Mouse (Mus musculus): ENCODE results near the gene Shroom4. TPM values are rescaled to one million over a fixed set of nuclear protein-coding genes. Genes with fewer than 3 reads are reported as not detected.

Shroom4 gene
- total and polyA plus RNA-seq, 3 experiments, result 0.05 TPM; not detected in 2

GRCm38 (mm10) chrX:6574511-6574910 is 174.9 kb downstream of the Shroom4 start:
- DNase-seq (ENCODE audit: low spot score) (no peak), ATAC-seq (ENCODE audit: extremely low read depth, insufficient number of reproducible peaks, low FRiP score, poor library complexity, severe bottlenecking) (no peak)
- TF ChIP-seq TAL1 (conservative IDR thresholded peaks at IDR 0.05; ENCODE audit: low read depth, low read length) (no peak), CTCF (IDR thresholded peaks at IDR 0.05; ENCODE audit: low read depth, low read length) (no peak), POLR2AphosphoS5 (IDR thresholded peaks at IDR 0.05; ENCODE audit: insufficient replicate concordance, low read depth, low read length) (no peak), GATA2 (IDR thresholded peaks at IDR 0.05; ENCODE audit: borderline replicate concordance, low read depth, low read length) (no peak), GATA1 (IDR thresholded peaks at IDR 0.05; ENCODE audit: borderline replicate concordance, low read length) (no peak)
- no peaks in the 10 kb centered on the region for H3K36me3 ChIP-seq (replicated peaks)
- no peaks in the 10 kb centered on the region for H3K4me1 ChIP-seq (ENCODE audit: insufficient read depth, low read depth, low read length)
- no peak overlapping the region for H3K4me3 ChIP-seq (ENCODE audit: low read depth, low read length)
- H3K9me3 ChIP-seq (replicated peaks), result no peaks in the 10 kb centered on the region
- H3K27me3 ChIP-seq (ENCODE audit: insufficient read depth, low read length), result no peaks in the 10 kb centered on the region

GRCm38 (mm10) chrX:6577001-6577400 is 177.3 kb downstream of the Shroom4 start:
- no peaks in the 10 kb centered on the region for H3K9me3 ChIP-seq (replicated peaks)
- no peaks in the 10 kb centered on the region for H3K4me1 ChIP-seq (ENCODE audit: insufficient read depth, low read depth, low read length)
- H3K27me3 ChIP-seq (ENCODE audit: insufficient read depth, low read length), result no peaks in the 10 kb centered on the region
- no peak for ATAC-seq (ENCODE audit: extremely low read depth, insufficient number of reproducible peaks, low FRiP score, poor library complexity, severe bottlenecking)
- TF ChIP-seq GATA1 (IDR thresholded peaks at IDR 0.05; ENCODE audit: borderline replicate concordance, low read length) (no peak), POLR2AphosphoS5 (IDR thresholded peaks at IDR 0.05; ENCODE audit: insufficient replicate concordance, low read depth, low read length) (no peak), TAL1 (conservative IDR thresholded peaks at IDR 0.05; ENCODE audit: low read depth, low read length) (no peak), GATA2 (IDR thresholded peaks at IDR 0.05; ENCODE audit: borderline replicate concordance, low read depth, low read length) (no peak)
- DNase-seq (ENCODE audit: low spot score), result no peak
- no peaks in the 10 kb centered on the region for H3K36me3 ChIP-seq (replicated peaks)
- H3K4me3 ChIP-seq (ENCODE audit: low read depth, low read length), result no peak overlapping the region

- Histone ChIP-seq H3K4me1 (ENCODE audit: insufficient read depth, low read depth, low read length) (no peaks in the 10 kb centered on the region), H3K4me3 (ENCODE audit: low read depth, low read length) (no peak overlapping the region), H3K27me3 (ENCODE audit: insufficient read depth, low read length) (no peaks in the 10 kb centered on the region), H3K36me3 (replicated peaks) (no peaks in the 10 kb centered on the region), H3K9me3 (replicated peaks) (no peaks in the 10 kb centered on the region)
- no peak for ATAC-seq (ENCODE audit: extremely low read depth, insufficient number of reproducible peaks, low FRiP score, poor library complexity, severe bottlenecking)
- DNase-seq (ENCODE audit: low spot score), result no peak
- TF ChIP-seq POLR2AphosphoS5 (IDR thresholded peaks at IDR 0.05; ENCODE audit: insufficient replicate concordance, low read depth, low read length), result no peak
- no peak for TF ChIP-seq CTCF (IDR thresholded peaks at IDR 0.05; ENCODE audit: low read depth, low read length)
- TF ChIP-seq GATA1 (IDR thresholded peaks at IDR 0.05; ENCODE audit: borderline replicate concordance, low read length), result no peak
- TF ChIP-seq GATA2 (IDR thresholded peaks at IDR 0.05; ENCODE audit: borderline replicate concordance, low read depth, low read length), result no peak
Measured at GRCm38 (mm10) chrX:6580671-6581070, 181.0 kb downstream of the Shroom4 start.

GRCm38 (mm10) chrX:6581181-6581580 is 181.5 kb downstream of the Shroom4 start:
- no peaks in the 10 kb centered on the region for H3K9me3 ChIP-seq (replicated peaks)
- no peaks in the 10 kb centered on the region for H3K36me3 ChIP-seq (replicated peaks)
- DNase-seq (ENCODE audit: low spot score), result no peak
- no peak for ATAC-seq (ENCODE audit: extremely low read depth, insufficient number of reproducible peaks, low FRiP score, poor library complexity, severe bottlenecking)
- no peaks in the 10 kb centered on the region for H3K4me1 ChIP-seq (ENCODE audit: insufficient read depth, low read depth, low read length)
- H3K4me3 ChIP-seq (ENCODE audit: low read depth, low read length), result no peak overlapping the region
- TF ChIP-seq CTCF (IDR thresholded peaks at IDR 0.05; ENCODE audit: low read depth, low read length) (no peak), POLR2AphosphoS5 (IDR thresholded peaks at IDR 0.05; ENCODE audit: insufficient replicate concordance, low read depth, low read length) (no peak), GATA1 (IDR thresholded peaks at IDR 0.05; ENCODE audit: borderline replicate concordance, low read length) (no peak), GATA2 (IDR thresholded peaks at IDR 0.05; ENCODE audit: borderline replicate concordance, low read depth, low read length) (no peak), TAL1 (conservative IDR thresholded peaks at IDR 0.05; ENCODE audit: low read depth, low read length) (no peak)
- no peaks in the 10 kb centered on the region for H3K27me3 ChIP-seq (ENCODE audit: insufficient read depth, low read length)

- Histone ChIP-seq H3K36me3 (replicated peaks) (no peaks in the 10 kb centered on the region), H3K4me1 (ENCODE audit: insufficient read depth, low read depth, low read length) (no peaks in the 10 kb centered on the region), H3K27me3 (ENCODE audit: insufficient read depth, low read length) (no peaks in the 10 kb centered on the region), H3K9me3 (replicated peaks) (no peaks in the 10 kb centered on the region), H3K4me3 (ENCODE audit: low read depth, low read length) (no peak overlapping the region)
- TF ChIP-seq GATA2 (IDR thresholded peaks at IDR 0.05; ENCODE audit: borderline replicate concordance, low read depth, low read length), result no peak
- TF ChIP-seq TAL1 (conservative IDR thresholded peaks at IDR 0.05; ENCODE audit: low read depth, low read length), result no peak
- TF ChIP-seq POLR2AphosphoS5 (IDR thresholded peaks at IDR 0.05; ENCODE audit: insufficient replicate concordance, low read depth, low read length), result no peak
- no peak for TF ChIP-seq GATA1 (IDR thresholded peaks at IDR 0.05; ENCODE audit: borderline replicate concordance, low read length)
- no peak for TF ChIP-seq CTCF (IDR thresholded peaks at IDR 0.05; ENCODE audit: low read depth, low read length)
- no peak for DNase-seq (ENCODE audit: low spot score)
- no peak for ATAC-seq (ENCODE audit: extremely low read depth, insufficient number of reproducible peaks, low FRiP score, poor library complexity, severe bottlenecking)
Measured at GRCm38 (mm10) chrX:6582646-6583045, 183.0 kb downstream of the Shroom4 start.

GRCm38 (mm10) chrX:6594183-6594582 is 194.5 kb downstream of the Shroom4 start:
- DNase-seq (ENCODE audit: low spot score) (no peak), ATAC-seq (ENCODE audit: extremely low read depth, insufficient number of reproducible peaks, low FRiP score, poor library complexity, severe bottlenecking) (no peak)
- no peaks in the 10 kb centered on the region for H3K27me3 ChIP-seq (ENCODE audit: insufficient read depth, low read length)
- H3K4me1 ChIP-seq (ENCODE audit: insufficient read depth, low read depth, low read length), result no peaks in the 10 kb centered on the region
- TF ChIP-seq TAL1 (conservative IDR thresholded peaks at IDR 0.05; ENCODE audit: low read depth, low read length) (no peak), CTCF (IDR thresholded peaks at IDR 0.05; ENCODE audit: low read depth, low read length) (no peak), GATA1 (IDR thresholded peaks at IDR 0.05; ENCODE audit: borderline replicate concordance, low read length) (no peak), POLR2AphosphoS5 (IDR thresholded peaks at IDR 0.05; ENCODE audit: insufficient replicate concordance, low read depth, low read length) (no peak), GATA2 (IDR thresholded peaks at IDR 0.05; ENCODE audit: borderline replicate concordance, low read depth, low read length) (no peak)
- H3K36me3 ChIP-seq (replicated peaks), result no peaks in the 10 kb centered on the region
- H3K9me3 ChIP-seq (replicated peaks), result no peaks in the 10 kb centered on the region
- H3K4me3 ChIP-seq (ENCODE audit: low read depth, low read length), result no peak overlapping the region

Data from G1E (cell line).